Mouse (Mus musculus): ENCODE measurements around the gene Rpl7a. TPM values are rescaled to one million over a fixed set of nuclear protein-coding genes. Genes with fewer than 3 reads are reported as not detected.
A peak's percentile ranks its signal among the peaks of the same experiment; 100 is the strongest.

The Rpl7a gene
- polyA plus RNA-seq, 1 experiment from 2014 or later: 551 TPM

GRCm38 (mm10) chr2:26943253-26943652 lies 32.7 kb downstream of the Rpl7a start:
- no peaks in the 10 kb centered on the region for H3K27me3 ChIP-seq (ENCODE audit: control insufficient read depth, insufficient read depth, low read length)
- no peak overlapping the region for H3K9ac ChIP-seq (ENCODE audit: low read length)
- H3K36me3 ChIP-seq (ENCODE audit: control insufficient read depth, insufficient read depth, low read length): no peaks in the 10 kb centered on the region
- no peaks in the 10 kb centered on the region for H3K9me3 ChIP-seq (replicated peaks; ENCODE audit: control insufficient read depth, low read length)
- H3K4me3 ChIP-seq (replicated peaks; ENCODE audit: low read length): no peak overlapping the region
- no peak overlapping the region for H3K4me2 ChIP-seq (ENCODE audit: low read depth, low read length)
- no peak for ATAC-seq (ENCODE audit: insufficient read depth, low FRiP score)
- no peak overlapping the region for H3K27ac ChIP-seq (ENCODE audit: low read length)
- no peaks in the 10 kb centered on the region for H3K4me1 ChIP-seq (ENCODE audit: control insufficient read depth, insufficient read depth, low read length)
- 68% methylated on average over 3 of the region's 3 CpGs for WGBS

GRCm38 (mm10) chr2:26950411-26950810 lies 39.8 kb downstream of the Rpl7a start:
- H3K9ac ChIP-seq (ENCODE audit: low read length): no peak overlapping the region
- no peak overlapping the region for H3K4me3 ChIP-seq (replicated peaks; ENCODE audit: low read length)
- WGBS: 77% methylated on average over 2 of the region's 2 CpGs
- H3K27me3 ChIP-seq (ENCODE audit: control insufficient read depth, insufficient read depth, low read length): no peaks in the 10 kb centered on the region
- H3K4me1 ChIP-seq (ENCODE audit: control insufficient read depth, insufficient read depth, low read length): no peaks in the 10 kb centered on the region
- H3K27ac ChIP-seq (ENCODE audit: low read length): no peak overlapping the region
- H3K4me2 ChIP-seq (ENCODE audit: low read depth, low read length): no peak overlapping the region
- H3K9me3 ChIP-seq (replicated peaks; ENCODE audit: control insufficient read depth, low read length): no peaks in the 10 kb centered on the region
- ATAC-seq (ENCODE audit: insufficient read depth, low FRiP score): no peak
- H3K36me3 ChIP-seq (ENCODE audit: control insufficient read depth, insufficient read depth, low read length): peaks cover 3% of the 10 kb centered on the region; the same call in 1 of the 2 replicates

- no peak overlapping the region for H3K9ac ChIP-seq (ENCODE audit: low read length)
- 83% methylated on average over 8 of the region's 8 CpGs for WGBS
Observed at GRCm38 (mm10) chr2:26951346-26951905, 40.9 kb downstream of the Rpl7a start.

GRCm38 (mm10) chr2:26952193-26952592 lies 41.6 kb downstream of the Rpl7a start:
- Histone ChIP-seq H3K4me3 (replicated peaks; ENCODE audit: low read length) (no peak overlapping the region), H3K9ac (ENCODE audit: low read length) (no peak overlapping the region), H3K27me3 (ENCODE audit: control insufficient read depth, insufficient read depth, low read length) (no peaks in the 10 kb centered on the region), H3K9me3 (replicated peaks; ENCODE audit: control insufficient read depth, low read length) (no peaks in the 10 kb centered on the region), H3K36me3 (ENCODE audit: control insufficient read depth, insufficient read depth, low read length) (peaks cover 7% of the 10 kb centered on the region; the same call in 1 of the 2 replicates), H3K27ac (ENCODE audit: low read length) (no peak overlapping the region), H3K4me1 (ENCODE audit: control insufficient read depth, insufficient read depth, low read length) (no peaks in the 10 kb centered on the region), H3K4me2 (ENCODE audit: low read depth, low read length) (no peak overlapping the region)
- no peak for ATAC-seq (ENCODE audit: insufficient read depth, low FRiP score)
- WGBS: 93% methylated on average over 4 of the region's 4 CpGs

More at GRCm38 (mm10) chr2:26951346-26951905, 40.9 kb downstream of the Rpl7a start:
- no peaks in the 10 kb centered on the region for H3K9me3 ChIP-seq (replicated peaks; ENCODE audit: control insufficient read depth, low read length)
- H3K4me2 ChIP-seq (ENCODE audit: low read depth, low read length): no peak overlapping the region
- H3K27me3 ChIP-seq (ENCODE audit: control insufficient read depth, insufficient read depth, low read length): no peaks in the 10 kb centered on the region
- no peak overlapping the region for H3K27ac ChIP-seq (ENCODE audit: low read length)
- ATAC-seq (ENCODE audit: insufficient read depth, low FRiP score): no peak; the same call in 1 of the 2 replicates
- H3K36me3 ChIP-seq (ENCODE audit: control insufficient read depth, insufficient read depth, low read length): peaks cover 7% of the 10 kb centered on the region; the same call in 1 of the 2 replicates
- H3K4me3 ChIP-seq (replicated peaks; ENCODE audit: low read length): no peak overlapping the region
- H3K4me1 ChIP-seq (ENCODE audit: control insufficient read depth, insufficient read depth, low read length): no peaks in the 10 kb centered on the region

GRCm38 (mm10) chr2:26952866-26953265 lies 42.3 kb downstream of the Rpl7a start:
- WGBS: 87% methylated on average over 8 of the region's 8 CpGs
- no peaks in the 10 kb centered on the region for H3K9me3 ChIP-seq (replicated peaks; ENCODE audit: control insufficient read depth, low read length)
- no peak overlapping the region for H3K4me3 ChIP-seq (replicated peaks; ENCODE audit: low read length)
- no peak for ATAC-seq (ENCODE audit: insufficient read depth, low FRiP score)
- no peak overlapping the region for H3K4me2 ChIP-seq (ENCODE audit: low read depth, low read length)
- H3K36me3 ChIP-seq (ENCODE audit: control insufficient read depth, insufficient read depth, low read length): peaks cover 11% of the 10 kb centered on the region
- H3K27me3 ChIP-seq (ENCODE audit: control insufficient read depth, insufficient read depth, low read length): no peaks in the 10 kb centered on the region
- H3K27ac ChIP-seq (ENCODE audit: low read length): no peak overlapping the region
- H3K4me1 ChIP-seq (ENCODE audit: control insufficient read depth, insufficient read depth, low read length): no peaks in the 10 kb centered on the region
- H3K9ac ChIP-seq (ENCODE audit: low read length): no peak overlapping the region

- Histone ChIP-seq H3K4me2 (ENCODE audit: low read depth, low read length) (no peak overlapping the region), H3K4me1 (ENCODE audit: control insufficient read depth, insufficient read depth, low read length) (no peaks in the 10 kb centered on the region), H3K9me3 (replicated peaks; ENCODE audit: control insufficient read depth, low read length) (no peaks in the 10 kb centered on the region), H3K9ac (ENCODE audit: low read length) (no peak overlapping the region), H3K27me3 (ENCODE audit: control insufficient read depth, insufficient read depth, low read length) (no peaks in the 10 kb centered on the region), H3K27ac (ENCODE audit: low read length) (no peak overlapping the region), H3K4me3 (replicated peaks; ENCODE audit: low read length) (no peak overlapping the region), H3K36me3 (ENCODE audit: control insufficient read depth, insufficient read depth, low read length) (peaks cover 16% of the 10 kb centered on the region)
- ATAC-seq (ENCODE audit: insufficient read depth, low FRiP score): no peak
- WGBS: 92% methylated on average over 2 of the region's 2 CpGs
Observed at GRCm38 (mm10) chr2:26954735-26955395, 44.3 kb downstream of the Rpl7a start.

GRCm38 (mm10) chr2:26956811-26957487 lies 46.4 kb downstream of the Rpl7a start:
- Histone ChIP-seq H3K36me3 (ENCODE audit: control insufficient read depth, insufficient read depth, low read length) (peaks cover 22% of the 10 kb centered on the region), H3K27ac (ENCODE audit: low read length) (no peak overlapping the region), H3K4me3 (replicated peaks; ENCODE audit: low read length) (no peak overlapping the region), H3K9me3 (replicated peaks; ENCODE audit: control insufficient read depth, low read length) (no peaks in the 10 kb centered on the region), H3K9ac (ENCODE audit: low read length) (no peak overlapping the region), H3K27me3 (ENCODE audit: control insufficient read depth, insufficient read depth, low read length) (no peaks in the 10 kb centered on the region), H3K4me1 (ENCODE audit: control insufficient read depth, insufficient read depth, low read length) (no peaks in the 10 kb centered on the region; the same call in 1 of the 2 replicates), H3K4me2 (ENCODE audit: low read depth, low read length) (no peak overlapping the region)
- WGBS: 86% methylated on average over 12 of the region's 12 CpGs
- ATAC-seq (ENCODE audit: insufficient read depth, low FRiP score): peak; percentile 52; the same call in 1 of the 2 replicates

GRCm38 (mm10) chr2:26957488-26957859 lies 46.9 kb downstream of the Rpl7a start:
- Histone ChIP-seq H3K36me3 (ENCODE audit: control insufficient read depth, insufficient read depth, low read length) (peaks cover 22% of the 10 kb centered on the region), H3K9me3 (replicated peaks; ENCODE audit: control insufficient read depth, low read length) (no peaks in the 10 kb centered on the region), H3K4me1 (ENCODE audit: control insufficient read depth, insufficient read depth, low read length) (no peaks in the 10 kb centered on the region; the same call in 1 of the 2 replicates), H3K4me2 (ENCODE audit: low read depth, low read length) (no peak overlapping the region), H3K4me3 (replicated peaks; ENCODE audit: low read length) (no peak overlapping the region), H3K9ac (ENCODE audit: low read length) (no peak overlapping the region), H3K27me3 (ENCODE audit: control insufficient read depth, insufficient read depth, low read length) (no peaks in the 10 kb centered on the region), H3K27ac (ENCODE audit: low read length) (no peak overlapping the region)
- 71% methylated on average over 2 of the region's 2 CpGs for WGBS
- no peak; the same call in 1 of the 2 replicates for ATAC-seq (ENCODE audit: insufficient read depth, low FRiP score)

GRCm38 (mm10) chr2:26960756-26961155 lies 50.2 kb downstream of the Rpl7a start:
- WGBS: 76% methylated on average over 4 of the region's 4 CpGs
- peaks cover 19% of the 10 kb centered on the region; the same call in 1 of the 2 replicates for H3K36me3 ChIP-seq (ENCODE audit: control insufficient read depth, insufficient read depth, low read length)
- H3K9ac ChIP-seq (ENCODE audit: low read length): no peak overlapping the region
- no peaks in the 10 kb centered on the region for H3K27me3 ChIP-seq (ENCODE audit: control insufficient read depth, insufficient read depth, low read length)
- peaks cover 5% of the 10 kb centered on the region for H3K4me1 ChIP-seq (ENCODE audit: control insufficient read depth, insufficient read depth, low read length)
- H3K27ac ChIP-seq (ENCODE audit: low read length): no peak overlapping the region
- H3K4me3 ChIP-seq (replicated peaks; ENCODE audit: low read length): no peak overlapping the region
- no peak overlapping the region for H3K4me2 ChIP-seq (ENCODE audit: low read depth, low read length)
- ATAC-seq (ENCODE audit: insufficient read depth, low FRiP score): no peak
- H3K9me3 ChIP-seq (replicated peaks; ENCODE audit: control insufficient read depth, low read length): no peaks in the 10 kb centered on the region

Data from stomach, embryonic 16.5 days (tissue).